Mouse (Mus musculus): ENCODE results near the gene Palm. TPM values are rescaled to one million over a fixed set of nuclear protein-coding genes. Genes with fewer than 3 reads are reported as not detected.

The Palm gene
- total RNA-seq, 2 experiments from 2014 or later = 91.8 to 119 TPM

- no peak for DNase-seq (ENCODE audit: low spot score in 2 of 2)
Observed at GRCm38 (mm10) chr10:79820782-79821181, 27.4 kb downstream of the Palm start, which contains the start of gene Misp. TSS of gene Misp (plus strand) at chr10:79820989.

GRCm38 (mm10) chr10:79821731-79822130, 28.4 kb downstream of the Palm start:
- DNase-seq (ENCODE audit: low spot score in 2 of 2) = no peak

- no peak for DNase-seq (ENCODE audit: low spot score in 2 of 2)
Observed at GRCm38 (mm10) chr10:79822372-79822771, 29.0 kb downstream of the Palm start.

- no peak for DNase-seq (ENCODE audit: low spot score in 2 of 2)
Observed at GRCm38 (mm10) chr10:79823011-79823410, 29.6 kb downstream of the Palm start.

- DNase-seq (ENCODE audit: low spot score in 2 of 2) = no peak
Observed at GRCm38 (mm10) chr10:79824413-79824812, 31.0 kb downstream of the Palm start.

GRCm38 (mm10) chr10:79831583-79831982, 38.2 kb downstream of the Palm start:
- no peak for DNase-seq (ENCODE audit: low spot score in 2 of 2)

- no peak for DNase-seq (ENCODE audit: low spot score in 2 of 2)
Observed at GRCm38 (mm10) chr10:79832026-79832785, 38.8 kb downstream of the Palm start.

GRCm38 (mm10) chr10:79832786-79833181, 39.4 kb downstream of the Palm start:
- no peak for DNase-seq (ENCODE audit: low spot score in 2 of 2)

GRCm38 (mm10) chr10:79834769-79835398, 41.5 kb downstream of the Palm start:
- peak in 1 of 2 experiments; percentile 60 for DNase-seq (ENCODE audit: low spot score in 2 of 2)

- no peak for DNase-seq (ENCODE audit: low spot score in 2 of 2)
Observed at GRCm38 (mm10) chr10:79836918-79837317, 43.5 kb downstream of the Palm start.

- no peak for DNase-seq (ENCODE audit: low spot score in 2 of 2)
Observed at GRCm38 (mm10) chr10:79838151-79838550, 44.8 kb downstream of the Palm start.

- DNase-seq (ENCODE audit: low spot score in 2 of 2) = no peak
Observed at GRCm38 (mm10) chr10:79840091-79840490, 46.7 kb downstream of the Palm start.

GRCm38 (mm10) chr10:79840644-79841551, 47.5 kb downstream of the Palm start:
- no peak for DNase-seq (ENCODE audit: low spot score in 2 of 2)

- DNase-seq (ENCODE audit: low spot score in 2 of 2) = no peak
Observed at GRCm38 (mm10) chr10:79842322-79842721, 49.0 kb downstream of the Palm start.

- no peak for DNase-seq (ENCODE audit: low spot score in 2 of 2)
Observed at GRCm38 (mm10) chr10:79843476-79843875, 50.1 kb downstream of the Palm start.

- no peak for DNase-seq (ENCODE audit: low spot score in 2 of 2)
Observed at GRCm38 (mm10) chr10:79846553-79846952, 53.2 kb downstream of the Palm start.

- DNase-seq (ENCODE audit: low spot score in 2 of 2) = no peak
Observed at GRCm38 (mm10) chr10:79849941-79850628, 56.7 kb downstream of the Palm start.

GRCm38 (mm10) chr10:79851653-79852052, 58.3 kb downstream of the Palm start:
- no peak for DNase-seq (ENCODE audit: low spot score in 2 of 2)

- DNase-seq (ENCODE audit: low spot score in 2 of 2) = no peak
Observed at GRCm38 (mm10) chr10:79852107-79852789, 58.9 kb downstream of the Palm start.

GRCm38 (mm10) chr10:79852827-79853226, 59.5 kb downstream of the Palm start:
- DNase-seq (ENCODE audit: low spot score in 2 of 2) = no peak
